Mouse (Mus musculus) large intestine, adult 2 months (tissue): ENCODE data around the gene Lnp1. TPM values are rescaled to one million over a fixed set of nuclear protein-coding genes. Genes with fewer than 3 reads are reported as not detected.

Experiments used
- polyA plus RNA-seq: library from polyadenylated mRNA; depleted of rRNA; stranded (reverse); fragments of >200 nt; gene quantifications from 2 replicates; pipeline ENCODE4 v1.2.3, GENCODE M21; 2012; rRNA removed

Gene Lnp1
- polyA plus RNA-seq, 1 experiment, result not detected

Other genes starting within 250 kb of the Lnp1 start
- 111 and 240 TPM in 2 replicates for gene Tfg, start 210.6 kb downstream of the Lnp1 start, polyA plus RNA-seq
- gene Adgrg7, start 132.2 kb downstream of the Lnp1 start, polyA plus RNA-seq, result 27.2 and 43.0 TPM in 2 replicates
- gene Tmem45a, start 41.9 kb downstream of the Lnp1 start, polyA plus RNA-seq, result 0.88 and 1.2 TPM in 2 replicates
- not detected in 2 replicates for gene Tmem45a2, start 143.3 kb upstream of the Lnp1 start, polyA plus RNA-seq
- 9.8 and 12.8 TPM in 2 replicates for gene Tomm70a, start 193.6 kb upstream of the Lnp1 start, polyA plus RNA-seq
- 12.9 and 16.5 TPM in 2 replicates for gene Nit2, start 239.3 kb upstream of the Lnp1 start, polyA plus RNA-seq